Mouse (Mus musculus) gastrocnemius, adult 2 months (tissue): ENCODE results near the gene Smc6. TPM values are rescaled to one million over a fixed set of nuclear protein-coding genes. Genes with fewer than 3 reads are reported as not detected.
A peak's percentile ranks its signal among the peaks of the same experiment; 100 is the strongest.

Experiments used
- DNase-seq: peaks from one replicate; pipeline ENCODE4 v3.0.0; 2022
- H3K27ac ChIP-seq: fragments of 200-600 bp; 2 replicates; pipeline ENCODE4 v1.8.1; 2022; ENCODE audit warnings: mild to moderate bottlenecking
- H3K4me3 ChIP-seq: fragments of 200-600 bp; 2 replicates; pipeline ENCODE4 v1.8.1; 2022; ENCODE audit warnings: mild to moderate bottlenecking, moderate library complexity
- CTCF ChIP-seq: fragments of 200-600 bp; IDR thresholded peaks from 2 replicates; pipeline ENCODE4 v1.8.1; 2022; ENCODE audit warnings: antibody characterized with exemption, mild to moderate bottlenecking, moderate library complexity
- intact Hi-C: fragments of 180-260 bp; cut with DNase I; formaldehyde crosslinking; loops from one replicate; pipeline ENCODE4 v1.15.1; 2025
- total RNA-seq, 2 experiments: library from RNA; stranded (reverse); gene quantifications; 2 replicates each; pipeline ENCODE4 v1.2.3; 2021

The Smc6 gene
- total RNA-seq, 2 experiments from 2014 or later = 30.3 to 43.4 TPM

DNA sequence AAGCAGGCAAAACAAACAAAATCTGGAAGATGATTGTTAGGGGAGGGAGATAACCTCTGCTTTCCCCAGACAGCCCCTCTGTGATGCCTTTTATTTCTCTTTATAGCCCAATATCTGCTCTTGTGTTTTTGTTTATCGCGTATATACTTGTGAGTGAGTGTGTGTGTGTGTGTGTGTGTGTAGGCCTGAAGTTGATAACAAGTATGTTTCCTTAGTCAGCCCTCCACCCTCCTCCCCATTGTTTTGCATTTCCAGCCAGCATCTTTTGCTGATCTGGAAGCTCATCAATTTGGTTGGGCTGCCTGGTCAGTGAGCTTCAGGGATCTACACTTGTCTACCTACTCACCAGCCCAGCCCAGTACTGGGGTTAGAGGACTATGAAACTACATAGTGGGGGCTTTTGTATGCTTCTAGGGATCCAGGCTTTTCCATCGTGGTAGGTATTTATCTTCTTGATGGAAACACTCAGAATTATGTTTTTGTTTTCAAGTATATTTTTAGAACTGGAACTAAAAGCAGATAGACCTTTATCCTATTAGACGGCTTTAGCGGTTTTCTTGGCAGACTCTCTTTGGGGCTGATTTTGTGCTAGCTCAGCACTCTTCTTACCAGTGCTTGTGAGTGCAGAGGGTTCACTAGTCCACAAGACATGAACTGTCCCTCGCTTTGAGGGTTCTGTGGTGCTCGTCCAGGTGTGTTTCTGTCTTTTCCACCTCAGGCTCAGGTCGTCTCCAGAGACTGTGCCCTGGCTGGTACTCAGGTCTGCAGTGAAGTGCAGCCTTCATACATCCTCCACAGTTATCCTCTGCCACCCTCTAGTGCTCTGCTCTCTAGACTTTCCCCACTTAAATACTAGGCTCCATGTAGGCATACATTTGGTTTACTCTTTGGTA, 41.3 kb downstream of the Smc6 start:
- intact Hi-C loops = no loop called here
- no peak overlapping the region for H3K27ac ChIP-seq
- no peak overlapping the region for H3K4me3 ChIP-seq
- TF ChIP-seq CTCF = no peak
- no peak for DNase-seq

DNA sequence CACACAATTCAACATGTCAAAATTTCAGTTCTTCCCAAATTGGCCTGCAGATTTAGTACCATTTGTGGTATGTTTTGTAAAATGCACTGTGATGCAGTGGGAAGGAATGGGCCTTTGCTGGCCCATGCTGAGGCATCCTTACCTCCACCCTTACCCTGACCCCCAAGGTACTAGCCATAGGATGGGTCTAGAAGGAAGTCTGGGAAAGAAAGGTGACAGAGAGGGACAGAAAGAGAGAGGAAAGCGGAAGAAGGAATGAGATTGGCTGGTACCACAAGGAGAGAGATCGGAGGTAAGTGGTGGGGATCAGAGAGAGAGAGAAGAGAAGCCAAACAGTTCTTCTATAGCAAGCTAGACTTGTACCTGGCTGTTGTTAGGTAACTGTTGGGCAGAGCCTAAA, 45.4 kb downstream of the Smc6 start:
- intact Hi-C loops = no loop called here
- no peak for TF ChIP-seq CTCF
- no peak overlapping the region for H3K4me3 ChIP-seq
- DNase-seq = no peak
- no peak overlapping the region for H3K27ac ChIP-seq

DNA sequence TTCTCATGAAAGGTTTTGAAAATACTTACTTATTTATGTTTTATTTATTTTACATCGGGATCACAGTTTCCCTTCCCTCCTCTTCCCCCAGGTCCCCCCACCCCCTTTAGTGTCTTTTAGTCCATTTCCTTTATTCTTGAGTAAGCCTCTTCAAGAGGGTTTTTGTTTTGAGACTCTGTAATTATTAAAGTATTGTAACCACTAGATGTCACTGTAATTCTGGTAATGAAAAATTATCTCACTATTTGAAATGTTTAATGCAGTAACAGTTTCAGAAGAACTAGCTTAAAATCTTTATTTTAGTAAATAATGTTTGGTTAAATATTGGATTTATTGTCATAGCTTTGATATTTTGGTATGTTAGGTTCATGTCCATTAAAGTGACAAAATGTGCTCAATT, 48.2 kb downstream of the Smc6 start:
- intact Hi-C loops = no loop called here
- TF ChIP-seq CTCF = peak; percentile 34; the same call in 1 of the 2 replicates
- Histone ChIP-seq H3K4me3 (no peak overlapping the region), H3K27ac (no peak overlapping the region)
- no peak for DNase-seq

DNA sequence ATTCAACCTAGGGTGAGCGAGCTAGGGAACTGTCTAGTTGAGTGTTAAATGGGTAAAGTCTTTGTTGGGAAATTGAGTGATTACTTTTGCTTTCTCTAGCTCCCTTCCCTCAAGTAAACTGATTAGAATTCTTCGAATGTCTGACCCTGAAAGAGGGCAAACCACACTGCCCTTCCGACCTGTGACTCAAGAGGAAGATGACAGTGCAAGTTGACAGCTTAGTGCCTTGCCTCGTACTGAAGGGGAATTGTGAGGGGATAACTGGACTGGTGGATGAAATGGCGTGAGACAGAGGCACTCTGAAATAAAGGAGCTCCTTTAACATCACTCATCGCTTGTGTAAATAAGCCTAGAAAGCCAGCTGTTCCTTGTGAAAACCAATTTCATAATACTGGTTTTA, 52.0 kb downstream of the Smc6 start:
- no peak for TF ChIP-seq CTCF
- H3K27ac ChIP-seq = no peak overlapping the region
- no peak overlapping the region for H3K4me3 ChIP-seq
- DNase-seq = no peak
- intact Hi-C loops = loop anchor here (5.0 kb wide), 1 partner anchor 35 kb away; no protein-coding TSS in a partner anchor

DNA sequence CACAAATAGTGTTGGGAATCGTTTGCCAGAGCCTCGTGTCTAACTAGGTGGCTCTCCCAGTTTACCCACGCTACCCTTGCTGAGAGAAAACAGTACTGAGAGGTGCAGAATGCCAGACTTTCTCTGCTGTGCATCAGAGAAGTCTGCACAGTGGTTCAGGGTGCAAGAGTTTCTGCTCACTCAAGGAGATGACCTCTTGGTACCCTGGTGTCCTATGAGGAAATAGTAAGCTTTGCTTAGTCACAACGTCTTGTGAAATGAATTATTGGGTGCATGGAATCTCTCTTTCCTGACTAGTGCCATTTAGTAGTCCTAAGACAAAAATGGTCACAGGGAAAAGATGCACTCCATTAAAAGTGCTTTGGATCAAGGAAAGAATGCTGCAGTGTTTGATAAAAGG, 58.8 kb downstream of the Smc6 start:
- no peak for DNase-seq
- TF ChIP-seq CTCF = no peak
- no peak overlapping the region for H3K27ac ChIP-seq
- intact Hi-C loops = no loop called here
- no peak overlapping the region for H3K4me3 ChIP-seq

DNA sequence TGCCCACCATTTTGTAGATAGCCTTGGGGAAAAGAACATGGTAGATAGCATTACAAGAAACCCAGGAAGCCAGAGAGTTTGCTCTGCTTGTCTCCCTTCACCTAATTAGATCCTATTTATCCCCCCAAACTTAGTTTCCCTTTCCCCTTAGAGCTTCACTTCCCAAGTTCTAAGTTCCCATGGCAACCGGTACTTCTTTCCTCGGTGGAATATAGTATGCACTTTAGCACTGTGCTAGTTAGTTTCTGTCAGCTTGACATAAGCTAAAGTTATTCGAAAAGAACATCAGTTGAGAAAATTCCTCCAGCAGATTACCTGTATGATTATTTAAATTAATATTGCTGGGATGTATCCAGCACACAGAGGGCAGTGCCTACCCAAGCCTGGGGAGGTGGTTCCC, 60.8 kb downstream of the Smc6 start:
- H3K4me3 ChIP-seq = no peak overlapping the region
- no peak for DNase-seq
- intact Hi-C loops = no loop called here
- no peak for TF ChIP-seq CTCF
- no peak overlapping the region for H3K27ac ChIP-seq

DNA sequence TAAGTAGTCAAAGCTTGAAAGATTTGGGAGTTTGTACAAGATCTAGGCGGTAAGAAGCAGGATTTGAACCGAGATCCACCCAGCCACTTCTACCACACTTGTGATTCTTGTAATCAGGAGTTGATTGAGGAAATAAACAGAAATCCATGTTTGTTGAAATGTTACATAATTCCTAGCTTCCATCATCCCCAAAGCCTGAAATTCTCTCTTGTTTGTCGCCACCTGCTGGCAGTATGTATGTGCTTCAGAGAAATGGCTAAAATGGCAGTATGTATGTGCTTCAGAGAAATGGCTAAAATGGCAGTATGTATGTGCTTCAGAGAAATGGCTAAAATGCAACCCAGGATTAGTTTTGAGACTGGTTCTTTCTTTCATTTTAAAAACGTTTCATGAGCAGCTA, 71.2 kb downstream of the Smc6 start:
- peak; percentile 54 for DNase-seq
- H3K27ac ChIP-seq = no peak overlapping the region
- intact Hi-C loops = loop anchor here (5.0 kb wide), 1 partner anchor 140 kb away; no protein-coding TSS in a partner anchor
- H3K4me3 ChIP-seq = no peak overlapping the region
- peak; percentile 83 for TF ChIP-seq CTCF

DNA sequence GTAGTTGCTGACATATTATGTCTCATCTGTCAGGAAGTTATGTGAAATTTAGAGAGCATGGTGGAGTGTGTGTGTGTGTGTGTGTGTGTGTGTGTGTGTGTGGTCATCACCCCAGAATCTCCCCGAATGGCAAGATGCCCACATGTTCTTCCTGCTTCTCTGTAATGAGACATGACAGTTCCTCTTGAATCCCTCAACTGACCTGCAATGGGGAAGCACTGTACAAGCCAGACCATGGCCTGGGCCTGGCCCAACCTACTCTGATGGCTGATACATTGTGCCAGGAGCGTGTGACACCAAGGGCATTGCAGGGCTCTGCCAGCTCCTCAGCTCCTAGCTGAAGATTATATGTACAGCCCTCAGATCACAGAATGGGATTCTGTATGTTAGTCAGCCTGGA, 72.6 kb downstream of the Smc6 start:
- no peak for TF ChIP-seq CTCF
- DNase-seq = no peak
- intact Hi-C loops = loop anchor here (5.0 kb wide), 1 partner anchor 141 kb away; no protein-coding TSS in a partner anchor
- no peak overlapping the region for H3K4me3 ChIP-seq
- no peak overlapping the region for H3K27ac ChIP-seq

DNA sequence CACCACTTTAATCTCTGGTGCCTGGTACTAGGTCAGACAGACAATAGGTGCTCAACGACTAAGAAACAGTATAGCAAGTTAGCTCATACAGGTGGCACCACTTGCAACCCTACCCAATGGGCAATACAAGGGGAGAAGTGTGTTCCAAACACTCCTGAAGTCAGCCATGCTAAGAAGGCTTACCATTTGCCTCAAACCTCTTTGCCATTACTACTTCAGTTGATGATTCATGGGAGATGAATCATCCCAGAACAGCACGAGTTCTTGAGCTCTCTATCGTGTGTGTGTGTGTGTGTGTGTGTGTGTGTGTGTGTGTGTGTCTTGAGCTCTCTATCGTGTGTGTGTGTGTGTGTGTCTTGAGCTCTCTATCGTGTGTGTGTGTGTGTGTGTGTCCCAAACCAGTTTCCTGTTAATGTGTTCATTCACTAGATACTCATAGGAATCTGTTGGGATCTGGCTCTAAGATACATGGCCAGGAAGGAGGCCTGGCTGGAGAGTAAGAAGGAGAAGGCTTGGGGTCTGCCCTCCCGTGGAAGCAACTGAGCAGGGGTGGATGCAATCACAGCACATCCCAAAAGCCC, 76.4 kb downstream of the Smc6 start:
- DNase-seq = no peak
- Histone ChIP-seq H3K27ac (no peak overlapping the region), H3K4me3 (no peak overlapping the region)
- TF ChIP-seq CTCF = no peak
- intact Hi-C loops = no loop called here

DNA sequence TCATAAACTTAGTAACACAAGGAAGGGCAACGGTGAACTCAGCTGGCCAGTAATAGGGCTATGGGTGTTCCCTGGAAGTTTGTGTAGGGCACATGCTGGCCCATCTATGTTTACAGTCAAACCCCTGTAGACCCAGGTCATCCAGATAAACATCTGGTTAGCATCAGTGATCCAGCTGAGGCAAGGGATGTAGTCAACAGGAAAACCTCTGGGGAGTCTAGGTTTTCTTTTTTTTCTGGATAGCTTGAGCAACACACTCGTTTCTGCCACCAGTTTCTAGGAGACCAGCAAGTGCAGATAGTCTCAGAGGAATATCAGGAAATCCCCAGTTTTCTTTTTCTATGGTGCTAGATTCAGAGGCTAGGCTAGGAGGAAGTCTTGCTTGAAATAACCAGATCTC, 80.3 kb downstream of the Smc6 start:
- H3K4me3 ChIP-seq = no peak overlapping the region
- TF ChIP-seq CTCF = no peak
- H3K27ac ChIP-seq = no peak overlapping the region
- peak; percentile 30 for DNase-seq
- intact Hi-C loops = no loop called here

DNA sequence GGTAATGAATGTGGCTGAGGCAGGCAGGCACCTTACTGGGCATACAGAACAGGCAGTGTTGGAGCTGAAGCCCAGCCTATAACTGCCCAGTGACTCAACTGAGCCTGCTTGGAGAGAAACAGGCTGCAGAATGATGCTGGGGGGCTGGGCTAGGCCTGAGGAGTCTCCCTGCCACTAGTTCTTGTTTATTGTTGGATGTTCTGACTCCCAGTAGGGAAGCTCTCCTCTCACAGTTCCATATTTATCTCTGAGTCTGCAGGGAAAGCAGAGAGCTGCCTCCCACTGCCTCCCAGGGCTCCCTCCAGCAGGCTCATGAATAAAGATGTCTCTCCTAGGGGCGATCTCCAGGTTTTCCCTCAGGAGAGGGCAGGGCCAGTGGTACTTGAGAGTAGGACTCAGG, 82.7 kb downstream of the Smc6 start:
- no peak for TF ChIP-seq CTCF
- Histone ChIP-seq H3K27ac (no peak overlapping the region), H3K4me3 (no peak overlapping the region)
- no peak for DNase-seq
- intact Hi-C loops = no loop called here

DNA sequence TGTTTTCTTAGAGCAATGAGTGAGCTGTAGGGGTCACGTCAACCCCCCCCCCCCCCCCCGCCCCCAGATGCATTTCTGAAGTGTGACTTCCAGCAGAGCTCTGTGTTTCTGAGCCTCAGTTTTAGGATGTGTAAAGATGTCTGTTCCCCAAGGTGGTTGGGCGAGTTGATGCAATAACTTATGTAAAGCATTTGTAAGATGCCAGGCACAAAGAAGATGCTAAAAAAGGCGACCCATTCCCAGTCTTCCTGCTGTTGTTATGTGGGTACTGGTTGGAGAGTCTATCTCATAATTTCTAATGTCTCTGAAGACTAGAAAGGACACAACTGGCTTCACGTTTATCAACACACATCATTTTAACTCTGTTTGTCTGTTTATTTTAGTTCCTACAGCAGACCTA, 84.2 kb downstream of the Smc6 start:
- intact Hi-C loops = no loop called here
- no peak for DNase-seq
- TF ChIP-seq CTCF = no peak
- H3K27ac ChIP-seq = no peak overlapping the region
- no peak overlapping the region for H3K4me3 ChIP-seq

DNA sequence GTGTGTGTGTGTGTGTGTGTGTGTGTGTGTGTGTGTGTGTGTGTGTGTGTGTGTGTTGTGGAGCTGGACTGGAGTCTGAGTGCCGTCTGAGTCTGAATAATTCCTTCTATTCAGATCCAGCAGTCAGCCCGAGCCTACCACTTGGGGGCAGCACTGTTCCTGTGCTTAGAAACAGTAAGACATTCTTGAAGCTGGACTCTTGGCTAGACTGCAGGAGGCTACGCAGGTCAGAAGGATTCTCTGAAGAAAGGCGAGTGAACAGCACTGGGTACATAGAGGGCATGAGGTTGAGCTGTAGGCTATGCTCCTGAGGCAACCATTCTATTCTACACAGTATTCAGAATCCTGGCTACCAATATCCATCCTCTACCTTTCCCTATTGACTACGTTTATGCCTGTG, 85.2 kb downstream of the Smc6 start:
- intact Hi-C loops = no loop called here
- peak; percentile 61 for TF ChIP-seq CTCF

More for the DNA sequence above, 85.2 kb downstream of the Smc6 start:
- no peak overlapping the region for H3K4me3 ChIP-seq
- no peak overlapping the region for H3K27ac ChIP-seq
- DNase-seq = peak; percentile 73
